Mouse (Mus musculus) embryonic fibroblast, embryonic 13.5 days (primary cell): ENCODE results near the gene Car5a.

Experiments
- CTCF ChIP-seq: IDR thresholded peaks from 2 replicates; pipeline ENCODE4 v1.5.1; 2011; ENCODE audit warnings: mild to moderate bottlenecking, control low read depth, low read length, moderate library complexity, borderline replicate concordance; ENCODE audit not compliant: insufficient read depth
- POLR2A ChIP-seq: IDR thresholded peaks from 2 replicates; pipeline ENCODE4 v1.6.1; 2011; ENCODE audit warnings: low read depth, mild to moderate bottlenecking, control low read depth, low read length, moderate library complexity

DNA sequence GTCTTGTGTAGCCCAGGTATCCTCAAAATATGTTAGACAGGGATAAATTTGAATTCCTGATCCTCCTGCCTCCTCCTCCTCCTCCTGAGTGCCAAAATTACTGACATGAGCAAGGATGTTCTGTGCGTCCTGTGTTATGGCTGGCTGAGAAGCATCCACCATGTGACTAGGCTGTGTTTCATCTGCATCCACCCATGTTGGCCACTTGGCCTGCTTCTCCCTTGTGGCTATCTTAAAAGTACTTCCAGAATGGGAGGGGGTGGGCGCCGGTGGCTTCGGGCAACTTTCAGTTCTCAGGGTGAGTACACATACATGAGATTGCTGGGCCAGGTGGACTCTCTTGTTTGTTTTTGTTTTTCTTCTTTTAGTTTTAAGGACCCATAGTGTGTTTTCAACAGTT is 25.5 kb downstream of the Car5a start:
- TF ChIP-seq POLR2A (no peak), CTCF (no peak)
